Mouse (Mus musculus) embryonic fibroblast, embryonic 13.5 days (primary cell): ENCODE results near the gene Aimp2. TPM values are rescaled to one million over a fixed set of nuclear protein-coding genes. Genes with fewer than 3 reads are reported as not detected.

Experiments used
- H3K27ac ChIP-seq: 2 replicates; pipeline ENCODE4 v1.5.1; 2012; ENCODE audit warnings: low read length, control low read depth, inconsistent platforms; ENCODE audit not compliant: insufficient read depth
- H3K4me1 ChIP-seq: 2 replicates; pipeline ENCODE4 v1.6.1; 2011; ENCODE audit warnings: low read length; ENCODE audit not compliant: control insufficient read depth, insufficient read depth
- H3K4me3 ChIP-seq: 2 replicates; pipeline ENCODE4 v1.5.1; 2011; ENCODE audit warnings: mild to moderate bottlenecking, control low read depth, low read length; ENCODE audit not compliant: insufficient read depth
- CTCF ChIP-seq: IDR thresholded peaks from 2 replicates; pipeline ENCODE4 v1.5.1; 2011; ENCODE audit warnings: mild to moderate bottlenecking, control low read depth, low read length, moderate library complexity, borderline replicate concordance; ENCODE audit not compliant: insufficient read depth
- POLR2A ChIP-seq: IDR thresholded peaks from 2 replicates; pipeline ENCODE4 v1.6.1; 2011; ENCODE audit warnings: low read depth, mild to moderate bottlenecking, control low read depth, low read length, moderate library complexity
- polyA plus RNA-seq: library from polyadenylated mRNA; stranded (reverse); fragments of >200 nt; gene quantifications from 2 replicates; pipeline ENCODE4 v1.2.4, GENCODE M21; 2011; ENCODE audit warnings: low read depth; ENCODE audit not compliant: missing spikeins, insufficient read length

Gene Aimp2
- 94.0 and 102 TPM in 2 replicates for polyA plus RNA-seq

- Histone ChIP-seq H3K4me1 (peaks cover 6% of the 10 kb centered on the region; the same call in 1 of the 2 replicates), H3K4me3 (peak within 1 kb of the TSS; percentile 82), H3K27ac (peak within 1 kb of the TSS; percentile 38)
- TF ChIP-seq POLR2A = peak; percentile 85
- no peak for TF ChIP-seq CTCF
Measured at GRCm38 (mm10) chr5:143909417-143910400, at the start of gene Aimp2, which contains the start of gene Pms2. Gene Aimp2 (minus strand): TSS chr5:143909847. Gene Pms2 (plus strand): TSS chr5:143909964.

GRCm38 (mm10) chr5:143957101-143957500 lies 47.5 kb upstream of the Aimp2 start:
- TF ChIP-seq POLR2A = no peak
- no peak for TF ChIP-seq CTCF
- Histone ChIP-seq H3K4me1 (no peaks in the 10 kb centered on the region), H3K27ac (no peak overlapping the region), H3K4me3 (no peak overlapping the region)

GRCm38 (mm10) chr5:143950016-143950415 lies 40.4 kb upstream of the Aimp2 start:
- Histone ChIP-seq H3K4me1 (no peaks in the 10 kb centered on the region), H3K27ac (no peak overlapping the region), H3K4me3 (no peak overlapping the region)
- TF ChIP-seq CTCF (no peak), POLR2A (no peak)

- H3K4me3 ChIP-seq = no peak overlapping the region
- no peaks in the 10 kb centered on the region for H3K4me1 ChIP-seq
- H3K27ac ChIP-seq = no peak overlapping the region
- no peak for TF ChIP-seq CTCF
- no peak for TF ChIP-seq POLR2A
Measured at GRCm38 (mm10) chr5:143948361-143948760, 38.7 kb upstream of the Aimp2 start.

- H3K4me1 ChIP-seq = no peaks in the 10 kb centered on the region
- no peak overlapping the region for H3K4me3 ChIP-seq
- TF ChIP-seq POLR2A = no peak
- no peak for TF ChIP-seq CTCF
- no peak overlapping the region for H3K27ac ChIP-seq
Measured at GRCm38 (mm10) chr5:143943231-143944125, 33.8 kb upstream of the Aimp2 start.

GRCm38 (mm10) chr5:143941588-143941987 lies 31.9 kb upstream of the Aimp2 start:
- TF ChIP-seq CTCF (no peak), POLR2A (no peak)
- no peak overlapping the region for H3K27ac ChIP-seq
- no peak overlapping the region for H3K4me3 ChIP-seq
- H3K4me1 ChIP-seq = no peaks in the 10 kb centered on the region

- no peak overlapping the region for H3K4me3 ChIP-seq
- H3K4me1 ChIP-seq = no peaks in the 10 kb centered on the region
- no peak overlapping the region for H3K27ac ChIP-seq
- TF ChIP-seq POLR2A (no peak), CTCF (no peak)
Measured at GRCm38 (mm10) chr5:143936156-143936555, 26.5 kb upstream of the Aimp2 start.

GRCm38 (mm10) chr5:143933875-143934274 lies 24.2 kb upstream of the Aimp2 start:
- no peak overlapping the region for H3K4me3 ChIP-seq
- no peak for TF ChIP-seq CTCF
- no peak for TF ChIP-seq POLR2A
- no peak overlapping the region for H3K27ac ChIP-seq
- no peaks in the 10 kb centered on the region for H3K4me1 ChIP-seq

- H3K27ac ChIP-seq = no peak overlapping the region
- no peaks in the 10 kb centered on the region for H3K4me1 ChIP-seq
- no peak for TF ChIP-seq POLR2A
- no peak for TF ChIP-seq CTCF
Measured at GRCm38 (mm10) chr5:143933414-143933813, 23.8 kb upstream of the Aimp2 start.

More at GRCm38 (mm10) chr5:143933414-143933813, 23.8 kb upstream of the Aimp2 start:
- no peak overlapping the region for H3K4me3 ChIP-seq
